Mouse (Mus musculus) neural tube, embryonic 11.5 days (tissue): ENCODE measurements around the gene Trim12c. TPM values are rescaled to one million over a fixed set of nuclear protein-coding genes. Genes with fewer than 3 reads are reported as not detected.

Source experiments
- polyA plus RNA-seq: library from polyadenylated mRNA; unstranded; fragments of >200 nt; fragmentation: Nextera tagmentation; extraction: Ambion mirVana; gene quantifications from 2 replicates; pipeline ENCODE4 v1.2.1, GENCODE M21; 2014

Gene Trim12c
- polyA plus RNA-seq, 1 experiment from 2014 or later: 0.62 TPM

Other genes starting within 250 kb of the Trim12c start
- not detected in 2 replicates for gene Olfr646, start 248.5 kb downstream of the Trim12c start, polyA plus RNA-seq
- gene Ubqln5, start 223.5 kb downstream of the Trim12c start, polyA plus RNA-seq: not detected in 2 replicates
- not detected in 2 replicates for gene Olfr643, start 216.0 kb downstream of the Trim12c start, polyA plus RNA-seq
- gene Ubqln3, start 210.1 kb downstream of the Trim12c start, polyA plus RNA-seq: not detected in 2 replicates
- not detected in 2 replicates for gene Ubqlnl, start 202.8 kb downstream of the Trim12c start, polyA plus RNA-seq
- gene Olfm5, start 188.5 kb downstream of the Trim12c start, polyA plus RNA-seq: 0.11 TPM in 1 of 2 replicates, not detected in the other
- gene Olfr648, start 170.0 kb downstream of the Trim12c start, polyA plus RNA-seq: 0.16 and 0.17 TPM in 2 replicates
- not detected in 2 replicates for gene Olfr649, start 157.4 kb downstream of the Trim12c start, polyA plus RNA-seq
- 2.5 and 3.1 TPM in 2 replicates for gene Trim6, start 134.6 kb downstream of the Trim12c start, polyA plus RNA-seq
- 0.74 and 0.84 TPM in 2 replicates for gene Trim34a, start 108.9 kb downstream of the Trim12c start, polyA plus RNA-seq
- 0.07 TPM in 2 replicates for gene Trim5, start 65.3 kb downstream of the Trim12c start, polyA plus RNA-seq
- 2.2 TPM in 2 replicates for gene Trim12a, start 37.9 kb downstream of the Trim12c start, polyA plus RNA-seq
- not detected in 2 replicates for gene Trim34b, start 23.9 kb downstream of the Trim12c start, polyA plus RNA-seq
- not detected in 2 replicates for gene Trim30b, start 16.5 kb upstream of the Trim12c start, polyA plus RNA-seq
- not detected in 2 replicates for gene Trim30c, start 47.5 kb upstream of the Trim12c start, polyA plus RNA-seq
- 0.95 and 1.1 TPM in 2 replicates for gene Trim30a, start 111.8 kb upstream of the Trim12c start, polyA plus RNA-seq
- gene Trim30d, start 154.5 kb upstream of the Trim12c start, polyA plus RNA-seq: 0.35 and 0.38 TPM in 2 replicates
- not detected in 2 replicates for gene Olfr651, start 196.8 kb upstream of the Trim12c start, polyA plus RNA-seq
- gene Olfr652, start 207.5 kb upstream of the Trim12c start, polyA plus RNA-seq: not detected in 2 replicates
- gene Olfr653, start 224.0 kb upstream of the Trim12c start, polyA plus RNA-seq: not detected in 2 replicates
- gene Olfr654, start 233.7 kb upstream of the Trim12c start, polyA plus RNA-seq: not detected in 2 replicates
- gene Olfr655, start 248.4 kb upstream of the Trim12c start, polyA plus RNA-seq: not detected in 2 replicates